ENCODE assay signal across 11 mouse cellular contexts in genomic region chr16:31898546-31899326, GRCm38 (mm10). TPM values are rescaled to one million over a fixed set of nuclear protein-coding genes. Genes with fewer than 3 reads are reported as not detected.
DNase-seq lines count a peak whose midpoint lies in the region; ATAC-seq lines count a peak whose summit lies in the region.
"Had no signal": no experiment of that assay in that cellular context is flagged by ENCODE, and none has a peak within 500 bp of the region (broad histone marks: within the 10 kb centered on the region; RNA-seq: fewer than 3 reads in every experiment).

No protein-coding gene starts in this region.

- H3K9ac ChIP-seq in hindbrain, embryonic 13.5 days, result no peak overlapping the region
- H3K9ac ChIP-seq: heart, embryonic 15.5 days; liver, embryonic 12.5 days had no signal

- H3K36me3 ChIP-seq in hindbrain, embryonic 13.5 days, result no peaks in the 10 kb centered on the region
- no peaks in the 10 kb centered on the region for H3K36me3 ChIP-seq in hindbrain, embryonic 10.5 days
- H3K36me3 ChIP-seq: heart, embryonic 15.5 days; liver, embryonic 12.5 days had no signal

- intact Hi-C loops in left cerebral cortex, postnatal 10 days (cut with DNase I), result no loop called here

- 69% methylated on average over 18 of the region's 18 CpGs for WGBS in hindbrain, embryonic 13.5 days
- 83% methylated on average over 18 of the region's 18 CpGs for WGBS in hindbrain, embryonic 10.5 days

- no peak overlapping the region for H3K4me3 ChIP-seq in hindbrain, embryonic 13.5 days
- no peak overlapping the region for H3K4me3 ChIP-seq in hindbrain, embryonic 10.5 days
- H3K4me3 ChIP-seq: heart, embryonic 15.5 days; liver, embryonic 12.5 days had no signal

- H3K4me1 ChIP-seq in hindbrain, embryonic 13.5 days (replicated peaks), result peaks cover 28% of the 10 kb centered on the region
- peaks cover 24% of the 10 kb centered on the region for H3K4me1 ChIP-seq in hindbrain, embryonic 10.5 days (replicated peaks)
- H3K4me1 ChIP-seq: liver, embryonic 12.5 days had no signal

- no peaks in the 10 kb centered on the region for H3K27me3 ChIP-seq in hindbrain, embryonic 13.5 days
- peaks cover 22% of the 10 kb centered on the region for H3K27me3 ChIP-seq in hindbrain, embryonic 10.5 days (ENCODE audit: insufficient read depth, poor library complexity, severe bottlenecking)
- H3K27me3 ChIP-seq: heart, embryonic 15.5 days; liver, embryonic 12.5 days had no signal

- no peak overlapping the region for H3K4me2 ChIP-seq in hindbrain, embryonic 13.5 days
- H3K4me2 ChIP-seq: heart, embryonic 15.5 days; liver, embryonic 12.5 days had no signal

- no peaks in the 10 kb centered on the region for H3K9me3 ChIP-seq in hindbrain, embryonic 13.5 days
- H3K9me3 ChIP-seq in hindbrain, embryonic 10.5 days, result peaks cover 9% of the 10 kb centered on the region; the same call in 1 of the 2 replicates
- H3K9me3 ChIP-seq: heart, embryonic 15.5 days had no signal

- peak; percentile 80 for ATAC-seq in hindbrain, embryonic 13.5 days (ENCODE audit: low FRiP score)
- no peak for ATAC-seq in activated CD4-positive, CD25-positive, alpha-beta regulatory T cell, adult 4 months
- ATAC-seq: liver, embryonic 12.5 days had no signal

- DNase-seq in hindbrain, embryonic 10.5 days (ENCODE audit: low spot score), result no peak
- peak; percentile 90 to 95 for DNase-seq in frontal cortex, postnatal 36 days (ENCODE audit: low spot score in 2 of 2)
- peak; percentile 71 to 85 for DNase-seq in left cerebral cortex, postnatal 10 days (ENCODE audit: extremely low spot score in 1 of 2, low spot score in 2 of 2)
- peak; percentile 94 for DNase-seq in right cerebral cortex, adult 18-20 months
- no peak for DNase-seq in adrenal gland, postnatal 36 days
- no peak for DNase-seq in adrenal gland, postnatal 4 days (ENCODE audit: low spot score in 2 of 2)

- peak overlapping the region; percentile 66 for H3K27ac ChIP-seq in hindbrain, embryonic 13.5 days
- H3K27ac ChIP-seq in hindbrain, embryonic 10.5 days, result no peak overlapping the region
- H3K27ac ChIP-seq: heart, embryonic 15.5 days; liver, embryonic 12.5 days had no signal

RNA-seq across cellular contexts. Expression of gene Meltf, which starts 20.1 kb away (rescaled TPM):
- polyA plus RNA-seq in hindbrain, embryonic 13.5 days (2015; fragmentation: Nextera tagmentation; extraction: Ambion mirVana), result 0.22 and 0.31 TPM in 2 replicates
- polyA plus RNA-seq in hindbrain, embryonic 10.5 days (2016; fragmentation: Nextera tagmentation; extraction: Ambion mirVana), result 0.07 and 0.20 TPM in 2 replicates
- under 1 TPM; 0.36 to 0.61 TPM for total RNA-seq in left cerebral cortex, postnatal 10 days (2021)
- total RNA-seq in adrenal gland, postnatal 36 days (2021), result not detected
- not detected for polyA plus RNA-seq in activated CD4-positive, CD25-positive, alpha-beta regulatory T cell, adult 4 months (2017; shearing (Covaris generic))
- total RNA-seq in adrenal gland, postnatal 4 days (2021), result under 1 TPM in 1 of 2 experiments, not detected in 1; 0.17 TPM
- polyA plus RNA-seq: C2C12 had no signal

RNA-seq across cellular contexts. Expression of gene Pigz, which starts 34.9 kb away (rescaled TPM):
- 2.3 and 3.4 TPM in 2 replicates for polyA plus RNA-seq in hindbrain, embryonic 13.5 days (2015; fragmentation: Nextera tagmentation; extraction: Ambion mirVana)
- polyA plus RNA-seq in hindbrain, embryonic 10.5 days (2016; fragmentation: Nextera tagmentation; extraction: Ambion mirVana), result 1.6 and 2.0 TPM in 2 replicates
- total RNA-seq in left cerebral cortex, postnatal 10 days (2021), result 10 to 100 TPM in 1 of 2 experiments, 1 to 10 TPM in 1; 7.9 to 12.9 TPM
- total RNA-seq in adrenal gland, postnatal 36 days (2021), result 1 to 10 TPM in 1 of 2 experiments, under 1 TPM in 1; 0.23 to 1.0 TPM
- under 1 TPM; 0.44 to 0.64 TPM for polyA plus RNA-seq in activated CD4-positive, CD25-positive, alpha-beta regulatory T cell, adult 4 months (2017; shearing (Covaris generic))
- 1 to 10 TPM in 1 of 2 experiments, under 1 TPM in 1; 0.90 to 1.3 TPM for total RNA-seq in adrenal gland, postnatal 4 days (2021)

RNA-seq across cellular contexts. Expression of gene 0610012G03Rik, which starts 49.6 kb away (rescaled TPM):
- polyA plus RNA-seq in hindbrain, embryonic 13.5 days (2015; fragmentation: Nextera tagmentation; extraction: Ambion mirVana), result 105 and 113 TPM in 2 replicates
- polyA plus RNA-seq in hindbrain, embryonic 10.5 days (2016; fragmentation: Nextera tagmentation; extraction: Ambion mirVana), result 91.4 and 104 TPM in 2 replicates
- total RNA-seq in left cerebral cortex, postnatal 10 days (2021), result 10 to 100 TPM; 52.4 to 54.4 TPM
- 10 to 100 TPM; 42.0 to 42.9 TPM for total RNA-seq in adrenal gland, postnatal 36 days (2021)
- polyA plus RNA-seq in activated CD4-positive, CD25-positive, alpha-beta regulatory T cell, adult 4 months (2017; shearing (Covaris generic)), result 1 to 10 TPM; 5.5 to 7.3 TPM
- 10 to 100 TPM; 38.5 to 39.7 TPM for total RNA-seq in adrenal gland, postnatal 4 days (2021)

RNA-seq across cellular contexts. Expression of gene Ncbp2, which starts 49.6 kb away (rescaled TPM):
- polyA plus RNA-seq in hindbrain, embryonic 13.5 days (2015; fragmentation: Nextera tagmentation; extraction: Ambion mirVana), result 107 and 112 TPM in 2 replicates
- polyA plus RNA-seq in hindbrain, embryonic 10.5 days (2016; fragmentation: Nextera tagmentation; extraction: Ambion mirVana), result 122 and 135 TPM in 2 replicates
- 10 to 100 TPM; 44.8 to 45.9 TPM for total RNA-seq in left cerebral cortex, postnatal 10 days (2021)
- total RNA-seq in adrenal gland, postnatal 36 days (2021), result 10 to 100 TPM; 52.8 to 57.9 TPM
- polyA plus RNA-seq in activated CD4-positive, CD25-positive, alpha-beta regulatory T cell, adult 4 months (2017; shearing (Covaris generic)), result 10 to 100 TPM; 32.3 to 38.7 TPM
- 10 to 100 TPM; 47.9 to 48.2 TPM for total RNA-seq in adrenal gland, postnatal 4 days (2021)

Comparison
In these comparisons a context has a peak if more than half of its experiments do, and no peak if none do; other contexts are left out.
1. DNase-seq: peak in frontal cortex, postnatal 36 days (2 of 2), left cerebral cortex, postnatal 10 days (2 of 2) and right cerebral cortex, adult 18-20 months (single experiment); none in hindbrain, embryonic 10.5 days (single experiment), adrenal gland, postnatal 36 days (0 of 2) and adrenal gland, postnatal 4 days (0 of 2).